Mouse (Mus musculus) thymus, postnatal 36 days (tissue): ENCODE data around the gene Shld2.
"Not testable (repeated sequence)": the region's sequence is repeated elsewhere in the genome, so short reads cannot be mapped to it uniquely, and the experiment has no call there.

ENCODE experiments used
- DNase-seq, 2 experiments: peaks; one replicate each; pipeline ENCODE4 v3.0.0; 2022; ENCODE audit warnings: mixed read lengths in 2 of 2

The Shld2 gene

GRCm38 (mm10) chr14:34317431-34317830 lies 7.1 kb upstream of the Shld2 start:
- DNase-seq = no peak

- DNase-seq = no peak
Observed at GRCm38 (mm10) chr14:34316346-34316745, 6.1 kb upstream of the Shld2 start.

- no peak for DNase-seq
Observed at GRCm38 (mm10) chr14:34314796-34315195, 4.5 kb upstream of the Shld2 start.

GRCm38 (mm10) chr14:34314383-34314782 lies 4.1 kb upstream of the Shld2 start:
- DNase-seq = not testable (repeated sequence)

DNA sequence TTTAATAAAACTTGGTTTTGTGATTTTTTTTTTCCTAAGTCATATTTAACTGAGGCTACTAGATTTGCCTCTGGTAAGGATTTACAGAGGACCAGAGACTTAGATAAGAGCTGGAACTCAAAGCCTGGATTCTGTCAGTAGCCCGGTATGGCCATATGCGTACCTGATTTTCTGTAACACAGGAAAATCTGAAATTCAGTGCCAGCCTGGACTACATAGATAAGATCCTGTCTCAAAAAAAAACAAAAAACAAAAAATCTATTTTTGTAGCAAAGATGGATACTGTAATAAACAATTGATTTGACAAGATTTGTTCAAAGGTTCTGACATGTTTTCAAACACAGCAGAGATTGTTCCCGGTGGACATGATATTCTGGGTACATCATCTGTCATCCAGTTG lies 3.3 kb upstream of the Shld2 start:
- no peak for DNase-seq

DNA sequence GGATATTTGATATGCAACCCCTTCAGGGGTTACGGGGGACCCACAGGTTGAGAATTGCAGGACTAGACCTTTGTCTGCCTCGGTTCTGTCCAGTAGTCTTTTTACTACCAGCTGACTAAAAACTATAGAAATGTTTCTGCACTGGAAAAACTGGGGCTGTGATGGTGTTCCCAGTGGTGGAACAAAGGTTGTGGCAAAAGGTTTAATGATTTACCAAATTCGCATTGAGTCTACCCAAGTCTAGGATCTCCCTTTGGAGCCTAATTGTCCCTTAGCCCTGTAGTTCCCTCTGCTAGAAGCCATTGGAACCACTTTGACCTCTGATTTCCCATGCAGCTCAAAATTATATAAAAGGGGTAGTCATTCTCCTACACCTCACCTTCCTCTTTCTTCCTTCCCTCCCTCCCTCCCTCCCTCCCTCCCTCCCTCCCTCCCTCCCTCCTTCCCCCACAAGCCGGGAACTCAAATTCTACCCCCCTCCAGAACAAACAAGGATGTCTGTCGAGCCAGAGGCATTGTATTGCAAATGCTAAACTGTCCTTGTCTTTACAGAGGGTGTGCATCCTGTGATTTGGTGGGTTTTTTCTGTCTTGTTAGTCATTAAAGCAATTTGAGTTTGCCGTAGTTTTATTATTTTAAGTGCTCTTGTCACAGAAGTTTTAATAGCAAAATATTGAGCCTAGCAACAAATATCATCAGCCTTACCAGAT lies 2.2 kb upstream of the Shld2 start:
- no peak for DNase-seq

- no peak for DNase-seq
Observed at GRCm38 (mm10) chr14:34311691-34312090, 1.4 kb upstream of the Shld2 start.

GRCm38 (mm10) chr14:34311021-34311631 lies 833 bp upstream of the Shld2 start:
- peak; percentile 55 to 61 for DNase-seq

- peak in 1 of 2 experiments; percentile 6 for DNase-seq
Observed at GRCm38 (mm10) chr14:34309907-34310233, 423 bp downstream of the Shld2 start.

DNA sequence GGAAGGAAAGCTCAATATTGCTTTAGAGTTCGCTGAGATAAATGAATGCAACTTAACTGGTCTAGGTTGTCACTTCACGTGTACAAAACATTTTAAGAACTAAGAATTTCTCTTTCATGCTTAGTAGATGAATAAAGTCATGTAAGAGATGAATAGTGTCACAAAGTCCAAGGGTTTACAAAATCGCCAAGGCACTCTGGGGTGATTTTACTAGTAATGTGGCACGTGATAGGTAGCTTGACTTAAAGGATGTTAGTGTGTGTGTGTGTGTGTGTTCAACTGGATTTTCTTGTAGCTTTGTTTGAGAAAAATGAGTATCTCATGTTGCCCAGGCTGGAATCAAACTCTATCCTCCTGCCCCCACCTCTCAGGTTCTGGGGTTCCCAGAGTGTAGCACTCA lies 1.0 kb downstream of the Shld2 start:
- DNase-seq = no peak

DNA sequence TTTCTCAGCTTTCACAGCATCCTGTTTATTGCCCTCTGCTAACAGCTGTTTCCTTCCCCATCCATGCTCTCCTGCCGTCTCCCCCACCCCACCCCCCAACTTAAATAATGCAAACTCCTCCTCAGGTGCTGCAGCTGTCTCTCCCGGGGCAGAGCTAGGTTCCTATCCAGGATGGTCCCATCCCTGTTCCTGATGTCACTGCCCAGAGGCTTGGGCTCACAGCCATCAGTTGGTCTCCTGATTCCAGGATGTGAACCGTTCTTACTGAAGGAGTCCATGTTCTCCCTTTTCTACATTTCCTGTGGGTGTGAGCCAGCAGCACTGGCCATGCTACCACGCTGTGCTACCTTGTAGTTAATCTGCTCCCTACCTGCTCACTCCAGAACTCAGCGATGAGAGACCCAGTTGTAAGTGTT lies 7.0 kb downstream of the Shld2 start:
- DNase-seq = no peak

- no peak for DNase-seq
Observed at GRCm38 (mm10) chr14:34302681-34303242, 7.5 kb downstream of the Shld2 start.

DNA sequence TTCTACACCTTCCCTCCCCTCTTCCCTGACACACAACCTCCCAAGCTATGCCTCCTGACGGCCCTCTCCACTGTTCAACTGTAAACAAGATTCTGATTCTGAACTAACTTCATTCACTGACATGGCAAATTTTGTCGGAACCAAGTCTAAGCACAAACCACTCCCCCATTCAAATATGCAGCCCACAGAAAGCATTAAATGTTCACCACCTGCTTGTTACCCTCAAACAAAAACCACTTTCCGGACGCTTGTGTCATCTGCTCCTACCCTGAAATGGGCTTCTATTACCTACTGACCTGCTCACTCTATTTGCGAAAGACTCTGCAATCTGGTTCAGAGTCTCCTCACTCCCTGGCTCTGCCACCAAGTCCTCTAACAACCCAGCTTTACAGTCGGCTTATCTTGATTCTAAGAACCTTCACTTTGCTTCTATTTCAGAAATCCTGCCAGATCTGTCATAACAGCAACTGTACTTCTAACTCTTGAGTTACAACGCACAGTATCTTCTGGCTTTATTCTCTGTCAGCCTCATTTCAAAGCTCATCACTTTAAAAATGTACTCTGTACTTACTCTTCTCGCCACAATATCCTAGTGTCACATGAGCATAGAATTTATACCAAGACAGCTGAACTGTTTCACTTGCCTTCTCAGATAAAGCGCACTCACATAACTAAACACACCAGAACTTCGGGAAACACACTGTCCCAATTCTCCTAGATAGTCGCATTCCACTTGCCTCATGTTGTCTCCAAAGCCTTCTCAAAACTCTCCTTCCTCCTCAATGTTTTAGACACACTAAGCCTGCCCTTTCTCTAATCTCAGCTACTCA lies 11.2 kb downstream of the Shld2 start:
- no peak for DNase-seq

DNA sequence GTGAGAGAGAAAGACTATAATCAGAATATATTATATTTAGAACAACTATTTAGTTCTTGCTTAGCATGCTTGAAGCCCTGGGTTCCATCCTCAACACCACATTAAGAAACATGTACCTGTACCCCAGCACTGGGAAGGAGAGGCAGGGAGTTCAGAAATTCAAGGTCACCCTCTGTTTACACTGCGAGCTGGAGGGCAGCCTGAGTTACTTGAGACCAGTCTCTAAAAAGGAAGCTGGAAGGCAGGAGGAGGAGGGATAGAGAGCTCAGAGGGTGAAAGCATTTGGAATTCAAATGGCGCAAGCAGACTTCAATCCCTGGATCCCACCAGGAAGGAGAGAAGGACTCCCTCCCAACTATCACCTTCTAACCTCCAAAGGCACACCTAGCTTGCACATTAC lies 12.7 kb downstream of the Shld2 start:
- DNase-seq = no peak

DNA sequence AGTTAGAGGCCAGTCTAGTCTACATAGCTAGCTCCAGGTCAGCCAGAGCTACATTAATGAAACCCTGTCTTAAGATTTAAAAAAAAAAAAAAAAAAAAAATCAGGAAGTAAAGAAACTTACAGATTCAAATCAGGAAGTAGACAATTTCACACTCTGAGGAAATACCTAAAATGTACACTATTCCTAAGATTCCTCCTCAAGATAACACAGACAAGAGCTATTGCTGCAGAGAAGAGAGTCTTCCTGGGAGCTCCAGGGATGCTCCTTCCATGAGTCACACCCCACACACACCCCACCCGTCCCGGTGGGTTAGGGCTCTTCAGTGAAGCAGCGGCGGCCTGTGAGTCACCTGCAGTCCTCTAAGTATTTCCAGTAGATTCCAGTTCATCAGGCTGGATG lies 13.3 kb downstream of the Shld2 start:
- no peak for DNase-seq

GRCm38 (mm10) chr14:34296350-34296749 lies 13.9 kb downstream of the Shld2 start:
- no peak for DNase-seq

- no peak for DNase-seq
Observed at GRCm38 (mm10) chr14:34293641-34294040, 16.7 kb downstream of the Shld2 start.

- DNase-seq = no peak
Observed at GRCm38 (mm10) chr14:34290229-34290628, 20.1 kb downstream of the Shld2 start.

GRCm38 (mm10) chr14:34289259-34290015 lies 20.9 kb downstream of the Shld2 start:
- DNase-seq = no peak

DNA sequence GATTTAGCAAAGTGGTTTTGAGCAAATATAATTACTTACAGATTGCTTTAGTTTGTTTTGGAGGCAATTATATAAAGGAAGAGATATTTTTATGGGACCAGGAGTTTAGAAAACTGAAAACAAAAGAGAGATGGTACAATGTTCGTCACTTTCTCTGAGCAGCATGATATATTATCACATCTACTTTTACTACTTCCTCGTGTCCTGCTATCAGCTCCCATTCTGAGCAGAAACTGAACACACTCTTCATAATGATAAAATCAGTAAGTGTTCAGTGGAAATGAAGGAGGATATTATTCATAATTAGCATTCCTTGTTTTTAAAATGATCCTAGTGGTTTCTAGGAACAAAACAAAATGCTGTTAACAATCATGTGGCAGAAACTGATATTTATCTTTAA lies 21.9 kb downstream of the Shld2 start:
- DNase-seq = no peak

DNA sequence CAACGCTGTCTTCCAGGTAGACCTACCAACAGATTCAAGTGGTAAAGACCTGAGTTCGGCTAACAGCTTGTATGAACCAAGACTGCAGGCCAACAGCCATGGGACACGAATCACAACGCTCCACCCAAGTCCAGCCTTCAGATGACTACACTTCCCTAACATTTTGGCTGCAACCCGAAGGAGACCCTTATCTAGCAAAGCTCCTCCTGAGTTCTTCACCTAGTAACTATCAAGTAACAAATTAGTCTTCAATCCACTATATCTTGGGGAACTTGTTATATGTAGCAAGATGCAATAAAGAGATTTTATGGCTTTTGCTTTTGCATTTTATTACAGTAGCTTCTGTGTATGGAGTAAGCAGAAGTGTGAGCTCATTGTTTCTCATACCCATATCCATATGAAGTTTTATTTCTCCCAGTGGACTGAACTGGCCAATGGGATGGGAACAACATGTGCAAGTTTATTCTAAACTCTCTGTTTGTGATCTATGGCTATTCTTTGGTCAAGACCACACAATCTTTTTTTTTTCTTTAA lies 28.5 kb downstream of the Shld2 start:
- DNase-seq = no peak

- DNase-seq = no peak
Observed at GRCm38 (mm10) chr14:34280798-34281197, 29.5 kb downstream of the Shld2 start.

- no peak for DNase-seq
Observed at GRCm38 (mm10) chr14:34279726-34280125, 30.6 kb downstream of the Shld2 start.
